Mouse (Mus musculus): Measurements from ENCODE around the gene H2al1g. TPM values are rescaled to one million over a fixed set of nuclear protein-coding genes. Genes with fewer than 3 reads are reported as not detected.

The H2al1g gene
- polyA plus RNA-seq, 1 experiment from 2014 or later, result not detected

Other genes starting within 250 kb of the H2al1g start
- gene H2al1a, start 19.0 kb upstream of the H2al1g start, polyA plus RNA-seq (2015; fragmentation: Nextera tagmentation; extraction: Ambion mirVana), result not detected in 2 replicates
- gene H2al1b, start 15.8 kb upstream of the H2al1g start, polyA plus RNA-seq (2015; fragmentation: Nextera tagmentation; extraction: Ambion mirVana), result not detected in 2 replicates
- not detected in 2 replicates for gene H2al1c, start 12.6 kb upstream of the H2al1g start, polyA plus RNA-seq (2015; fragmentation: Nextera tagmentation; extraction: Ambion mirVana)
- not detected in 2 replicates for gene H2al1d, start 9.4 kb upstream of the H2al1g start, polyA plus RNA-seq (2015; fragmentation: Nextera tagmentation; extraction: Ambion mirVana)
- not detected in 2 replicates for gene H2al1e, start 6.3 kb upstream of the H2al1g start, polyA plus RNA-seq (2015; fragmentation: Nextera tagmentation; extraction: Ambion mirVana)
- gene H2al1f, start 3.1 kb upstream of the H2al1g start, polyA plus RNA-seq (2015; fragmentation: Nextera tagmentation; extraction: Ambion mirVana), result not detected in 2 replicates
- not detected in 2 replicates for gene H2al1h, start 3.2 kb downstream of the H2al1g start, polyA plus RNA-seq (2015; fragmentation: Nextera tagmentation; extraction: Ambion mirVana)
- not detected in 2 replicates for gene H2al1i, start 6.4 kb downstream of the H2al1g start, polyA plus RNA-seq (2015; fragmentation: Nextera tagmentation; extraction: Ambion mirVana)
- not detected in 2 replicates for gene H2al1j, start 9.6 kb downstream of the H2al1g start, polyA plus RNA-seq (2015; fragmentation: Nextera tagmentation; extraction: Ambion mirVana)